Mouse (Mus musculus) ovary, postnatal 14 days (tissue): ENCODE measurements around the gene 4930519P11Rik.

Source experiments
- DNase-seq: peaks from one replicate; pipeline ENCODE4 v3.0.0; 2022; ENCODE audit warnings: low spot score

4930519P11Rik gene

DNA sequence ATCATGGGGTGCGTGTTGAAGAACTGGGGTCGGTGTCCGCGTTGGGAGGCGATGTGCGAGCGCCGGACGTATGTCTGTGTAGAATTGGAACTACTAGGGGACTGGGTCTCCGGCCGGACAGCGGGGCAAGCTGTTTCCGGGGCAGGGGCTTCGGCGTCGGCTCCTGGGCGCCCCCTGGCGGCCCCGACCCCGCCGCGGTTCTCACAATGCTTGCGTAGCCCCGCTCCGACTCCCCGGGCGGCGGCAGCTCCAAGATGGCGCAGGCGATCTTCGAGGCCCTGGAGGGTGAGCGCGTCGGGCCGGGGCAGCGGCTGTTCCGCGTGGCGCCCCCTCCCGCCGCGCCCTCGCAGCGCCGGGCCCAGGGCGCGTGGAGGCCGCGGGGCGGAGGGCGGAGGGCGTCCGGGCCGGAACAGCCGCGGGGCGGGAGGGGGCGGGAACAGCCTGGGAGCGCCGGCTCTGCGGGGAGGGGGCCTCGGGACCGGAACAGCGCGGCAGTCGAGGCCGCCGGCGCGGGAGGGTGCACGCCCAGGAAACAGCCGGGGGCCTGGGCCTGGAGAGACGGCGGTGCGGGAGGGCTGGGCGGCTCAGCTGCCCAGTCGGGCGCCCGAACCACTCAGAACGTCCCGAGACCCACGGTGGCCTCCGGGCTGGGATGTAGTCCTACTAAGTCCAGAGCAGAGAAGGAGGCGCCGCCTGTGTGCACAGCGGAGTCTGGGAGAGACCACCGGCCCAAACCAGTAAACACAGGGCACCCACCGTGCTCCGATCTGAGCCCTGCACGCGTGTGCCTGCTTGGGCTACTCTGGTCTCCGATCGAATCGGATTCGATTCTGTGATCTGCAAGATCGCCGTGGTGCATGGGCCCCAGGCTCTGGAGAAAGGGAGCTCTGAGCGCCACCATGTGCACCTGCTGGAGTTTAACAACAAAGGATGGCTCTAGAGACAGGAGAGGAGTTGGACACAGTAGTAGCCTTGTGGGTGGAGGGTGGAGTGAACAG lies at the start of gene 4930519P11Rik, which contains the start of gene Zfp341:
Gene 4930519P11Rik (minus strand): TSS at position 320 of the 998 bp plus-strand sequence.
Gene Zfp341 (plus strand): TSS at position 180 of the 998 bp plus-strand sequence.
- DNase-seq: peak; percentile 89

DNA sequence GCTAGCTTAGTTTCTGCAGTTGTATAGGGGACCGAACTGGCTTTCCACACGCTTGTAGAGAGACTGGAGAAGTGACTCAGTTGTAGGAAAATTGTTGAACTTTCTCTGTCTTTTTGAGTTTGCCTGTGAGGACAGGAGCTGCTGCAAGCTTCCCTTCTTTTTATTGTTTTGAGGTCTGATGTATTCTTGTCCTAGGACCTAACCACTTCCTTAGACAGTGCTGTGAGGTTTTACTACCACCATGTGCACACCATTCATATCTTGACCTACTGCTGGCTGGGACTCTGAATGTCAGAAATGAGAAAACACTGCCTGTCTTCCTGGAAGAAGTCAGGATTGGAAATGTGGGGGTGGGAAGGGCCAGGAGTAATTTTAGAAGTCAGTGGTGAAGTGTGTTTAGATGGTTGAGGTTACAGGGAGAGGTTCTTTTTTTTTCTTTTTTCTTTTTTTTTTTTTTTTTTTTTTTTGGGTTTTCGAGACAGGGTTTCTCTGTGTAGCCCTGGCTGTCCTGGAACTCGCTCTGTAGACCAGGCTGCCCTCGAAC lies 46.4 kb upstream of the 4930519P11Rik start:
- DNase-seq: no peak

DNA sequence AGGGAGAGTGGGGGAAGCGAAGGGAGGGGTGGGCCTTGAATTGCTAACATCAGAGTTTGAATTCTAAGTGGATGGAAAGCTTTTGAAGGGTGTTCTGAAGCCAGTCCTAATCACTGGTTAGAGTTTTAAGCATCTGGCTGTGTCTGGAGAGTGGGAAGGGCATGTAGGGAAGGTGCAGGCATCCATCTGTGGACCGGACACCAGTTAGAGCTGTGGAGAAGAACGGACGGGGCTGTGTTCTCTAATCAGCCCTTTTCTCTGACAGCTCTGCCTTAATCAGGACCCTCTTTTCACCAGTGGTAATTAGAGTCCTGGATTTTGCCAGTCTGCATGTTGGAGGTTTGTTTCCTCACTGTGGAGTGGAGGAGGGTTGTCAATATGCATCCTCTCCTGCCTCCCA lies 45.8 kb upstream of the 4930519P11Rik start:
- no peak for DNase-seq

DNA sequence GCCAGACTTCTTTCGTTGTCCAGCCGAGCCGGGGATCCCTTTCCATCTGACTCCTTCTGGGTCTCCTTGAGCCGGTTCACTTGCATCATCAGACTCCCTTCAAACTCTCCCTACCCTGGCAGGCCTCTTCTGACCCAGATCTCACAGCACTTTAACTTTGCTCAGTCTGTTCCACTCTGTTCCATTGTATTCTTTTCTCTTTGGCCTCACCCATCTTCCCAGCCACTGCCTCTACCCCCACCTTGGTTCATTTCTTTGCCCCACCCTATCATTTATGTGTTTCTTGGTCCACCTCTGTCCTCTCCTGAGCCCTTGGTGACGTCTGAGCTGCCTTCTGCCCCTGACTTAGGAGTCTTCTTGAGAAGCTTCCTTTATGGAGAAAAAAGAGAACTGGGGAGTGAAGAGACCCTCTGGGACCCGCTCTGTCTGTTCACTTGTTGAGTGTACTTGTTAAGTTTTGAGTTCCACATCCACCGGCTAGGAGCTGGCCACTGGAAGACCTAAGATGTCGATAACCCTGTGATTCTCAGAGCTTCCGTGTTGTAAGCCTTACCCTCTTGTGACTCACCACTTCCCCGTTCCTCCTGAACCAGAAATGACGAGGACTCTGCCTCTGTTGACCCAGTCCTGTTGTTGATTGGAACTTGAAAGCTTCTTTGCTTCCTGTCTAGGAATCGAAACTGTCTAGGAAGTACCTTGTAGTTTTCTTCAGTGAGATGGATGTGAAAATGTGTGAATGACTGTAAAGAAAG lies 44.4 kb upstream of the 4930519P11Rik start:
- no peak for DNase-seq

DNA sequence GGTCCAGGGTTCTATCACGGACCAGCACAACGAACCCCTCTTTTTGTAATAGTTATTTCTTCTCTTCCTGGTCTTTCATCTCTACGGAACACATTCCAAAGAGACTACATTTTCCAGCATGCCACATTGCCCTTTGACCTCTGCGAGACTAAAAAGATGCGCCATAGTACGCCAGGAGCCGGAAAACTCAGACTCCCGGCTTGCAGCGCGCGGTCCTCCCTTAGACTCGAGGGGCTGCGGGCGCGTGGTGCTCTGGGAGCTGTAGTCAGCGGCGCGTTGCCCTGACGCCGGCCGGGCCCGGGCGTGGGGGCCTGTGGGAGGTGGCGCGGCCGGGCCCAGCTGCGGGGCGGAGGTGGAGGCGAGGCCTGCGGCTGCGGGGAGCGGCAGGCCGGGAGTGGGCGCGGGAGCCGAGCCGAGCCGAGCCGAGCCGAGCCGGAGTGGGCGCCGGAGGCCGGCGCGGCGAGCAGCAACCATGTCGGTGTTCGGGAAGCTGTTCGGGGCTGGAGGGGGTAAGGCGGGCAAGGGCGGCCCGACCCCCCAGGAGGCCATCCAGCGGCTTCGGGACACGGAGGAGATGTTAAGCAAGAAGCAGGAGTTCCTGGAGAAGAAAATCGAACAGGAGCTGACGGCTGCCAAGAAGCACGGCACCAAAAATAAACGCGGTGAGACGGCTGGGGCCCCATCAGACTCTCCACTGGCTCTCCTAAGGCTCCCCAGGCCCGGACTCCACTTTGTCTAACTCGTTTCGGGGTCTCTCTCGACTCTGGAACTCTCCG lies 43.7 kb upstream of the 4930519P11Rik start:
- DNase-seq: peak; percentile 92

DNA sequence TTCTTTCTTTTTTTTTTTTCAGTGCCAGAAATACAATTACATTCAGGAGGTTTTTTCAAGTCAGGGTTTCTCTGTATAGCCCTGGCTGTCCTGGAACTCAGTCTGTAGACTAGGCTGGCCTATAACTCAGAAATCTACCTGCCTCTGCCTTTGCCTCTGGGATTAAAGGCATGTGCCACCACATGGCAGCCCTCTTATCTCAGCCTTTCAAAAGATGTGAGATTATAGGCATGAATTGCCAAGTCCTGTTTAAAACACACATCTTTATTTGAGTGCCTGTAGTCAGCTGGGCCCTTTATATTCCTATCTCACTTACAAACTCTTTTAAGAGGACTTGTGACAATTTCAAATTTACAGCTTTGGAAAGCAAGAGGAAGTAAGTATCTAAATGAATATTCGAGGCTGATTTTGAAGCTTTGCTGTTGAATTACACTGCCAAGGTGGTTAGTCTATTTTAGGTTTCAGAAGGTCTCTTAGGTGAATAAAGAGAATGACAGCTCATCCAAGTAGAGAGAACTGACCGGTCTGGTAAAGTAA lies 42.7 kb upstream of the 4930519P11Rik start:
- no peak for DNase-seq

DNA sequence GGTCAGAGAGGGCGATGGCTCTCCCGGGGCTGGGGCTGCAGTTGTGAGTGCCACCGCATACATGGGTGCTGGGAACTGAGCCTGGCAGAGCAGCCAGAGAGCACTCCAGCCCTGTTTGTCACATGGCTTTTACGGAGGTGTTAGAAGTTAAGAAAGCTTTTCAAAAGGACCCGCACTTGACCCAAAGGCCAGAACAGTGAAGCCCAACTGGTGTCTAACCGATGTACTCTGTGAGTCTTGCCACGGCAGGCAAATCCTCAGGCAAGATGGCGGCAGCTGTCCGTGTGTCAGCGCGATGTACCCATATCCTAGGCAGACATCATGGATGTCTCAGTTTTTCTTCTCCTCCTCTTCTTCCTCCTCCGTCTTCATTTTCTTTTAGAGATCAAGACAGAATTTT lies 41.7 kb upstream of the 4930519P11Rik start:
- DNase-seq: no peak

DNA sequence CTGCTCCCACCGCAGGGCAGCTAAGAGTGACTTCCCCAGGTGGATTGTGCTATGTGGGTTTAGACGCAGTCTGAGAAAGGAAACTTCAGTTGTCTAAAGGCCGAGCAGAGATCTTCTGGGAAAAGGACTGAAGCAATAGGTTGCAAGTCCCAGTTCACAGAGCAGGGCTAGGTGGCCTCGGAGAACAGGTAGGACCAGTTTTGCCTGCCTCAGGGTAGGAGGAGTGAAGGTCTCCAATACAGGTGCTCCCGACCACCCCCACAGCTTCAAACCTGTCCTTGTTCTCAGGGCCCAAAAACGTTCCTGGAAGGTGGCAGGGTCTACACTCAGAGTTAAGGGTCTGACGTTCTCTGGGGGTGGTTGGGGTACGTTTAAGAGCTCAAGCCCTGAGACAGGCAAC lies 38.1 kb upstream of the 4930519P11Rik start, which contains the start of gene Chmp4b:
Gene Chmp4b (plus strand): TSS at position 343 of the 400 bp plus-strand sequence.
- DNase-seq: no peak

DNA sequence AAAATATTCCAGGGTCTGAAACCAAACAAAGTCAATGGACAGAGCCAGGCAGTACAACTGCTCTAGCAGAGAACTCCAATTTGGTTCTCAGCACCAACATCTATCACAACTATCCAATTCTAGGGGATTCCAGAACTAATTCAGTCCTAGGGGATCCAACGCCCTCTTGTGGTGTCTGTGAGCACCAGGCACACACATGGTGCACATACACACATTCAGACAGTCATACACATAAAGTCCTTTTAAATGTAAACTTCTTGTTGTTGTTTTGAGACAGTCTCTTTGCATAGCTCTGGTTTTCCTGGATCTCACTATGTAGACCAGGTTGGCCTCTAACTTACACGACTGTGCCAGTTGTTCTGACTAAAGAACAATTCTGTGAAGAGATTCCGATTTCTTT lies 37.2 kb upstream of the 4930519P11Rik start:
- DNase-seq: no peak

DNA sequence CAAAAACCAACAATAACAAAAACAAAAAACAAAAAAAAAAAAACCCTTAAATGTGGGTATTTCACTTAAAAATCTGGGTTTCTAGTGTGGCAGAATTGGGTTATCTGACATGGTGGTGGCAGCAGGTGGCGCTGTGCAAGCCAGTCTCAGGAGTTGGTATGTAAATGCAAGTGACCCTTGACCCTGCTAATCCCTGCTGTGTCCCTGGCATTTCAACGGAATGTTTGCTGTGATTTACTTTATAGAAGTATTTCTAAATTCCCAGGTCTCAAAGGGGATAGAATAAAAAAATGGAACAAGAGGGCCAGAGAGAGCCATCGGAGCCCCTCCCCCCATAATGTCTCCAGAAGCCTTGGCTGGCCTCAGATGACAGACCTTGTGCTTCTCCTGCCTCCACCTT lies 34.8 kb upstream of the 4930519P11Rik start:
- DNase-seq: no peak

DNA sequence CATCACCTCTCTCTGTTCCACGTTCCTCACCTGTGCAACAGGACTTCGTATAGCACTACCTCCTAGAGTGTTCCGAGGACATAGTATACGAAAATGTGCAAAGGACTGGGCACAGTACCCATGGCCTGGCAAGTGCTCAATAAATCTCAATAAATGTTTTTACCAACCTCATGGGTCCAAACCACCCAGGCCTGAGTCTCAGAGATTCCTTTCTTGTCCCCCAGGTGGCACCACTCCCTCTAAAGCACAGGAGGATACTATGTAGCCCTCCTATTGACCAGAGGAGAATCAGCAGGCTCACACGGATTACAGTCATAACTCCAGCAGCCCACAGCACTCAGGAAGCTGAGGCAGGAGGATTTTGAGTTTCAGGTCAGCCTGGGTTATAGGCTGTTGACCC lies 33.4 kb upstream of the 4930519P11Rik start:
- DNase-seq: peak; percentile 21

DNA sequence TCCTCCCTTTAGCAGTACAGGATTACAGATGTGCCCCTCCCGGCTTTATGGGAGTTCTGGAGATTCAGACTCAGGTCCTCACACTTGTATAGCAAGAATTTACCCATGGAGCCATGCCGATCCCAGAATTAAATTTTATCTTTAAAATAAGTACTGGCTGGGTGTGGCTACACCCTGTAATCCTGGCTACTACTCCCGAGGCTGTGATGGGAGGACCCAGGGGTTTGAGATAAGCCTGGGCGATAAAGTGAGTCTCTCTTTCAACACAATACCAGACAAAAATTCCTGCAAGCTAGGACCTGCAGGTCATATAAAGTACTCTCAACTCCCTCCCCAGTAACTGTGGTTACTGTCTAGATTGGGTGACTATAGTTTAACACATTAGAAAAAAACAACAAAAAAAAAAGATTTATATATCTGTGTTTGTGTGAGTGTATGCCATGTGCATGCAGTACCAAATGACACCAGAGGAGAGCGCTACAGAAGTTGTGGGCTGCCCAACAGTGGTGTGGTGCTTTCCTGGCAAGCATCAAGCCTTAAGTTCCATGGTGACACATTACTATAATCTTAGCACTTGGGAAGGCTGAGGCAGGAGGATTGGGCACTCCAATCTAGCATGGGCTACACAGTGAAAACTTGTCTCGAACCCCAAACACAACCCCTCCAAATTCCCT lies 29.6 kb upstream of the 4930519P11Rik start:
- DNase-seq: no peak

DNA sequence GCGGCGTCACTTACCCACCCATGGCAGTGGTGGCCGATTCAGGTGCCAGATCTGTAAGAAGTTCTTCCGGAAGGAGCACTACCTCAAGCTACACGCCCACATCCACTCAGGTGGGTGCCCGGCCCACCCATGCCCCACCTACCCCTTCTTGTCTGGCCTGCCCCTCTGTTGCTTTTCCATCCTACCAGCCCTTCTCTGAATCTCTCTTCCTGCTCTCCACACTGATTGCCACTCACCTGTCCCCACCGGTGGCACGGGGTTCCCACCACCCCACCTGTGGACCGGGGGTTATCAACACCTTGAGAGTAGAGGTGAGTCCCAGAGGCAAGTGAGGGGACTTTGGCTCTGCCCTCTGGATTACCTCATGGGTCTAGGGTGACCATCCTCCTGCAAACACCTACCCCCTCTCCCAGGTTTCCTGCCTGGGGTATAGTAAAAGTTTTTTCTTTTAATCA lies 28.8 kb upstream of the 4930519P11Rik start:
- DNase-seq: no peak

DNA sequence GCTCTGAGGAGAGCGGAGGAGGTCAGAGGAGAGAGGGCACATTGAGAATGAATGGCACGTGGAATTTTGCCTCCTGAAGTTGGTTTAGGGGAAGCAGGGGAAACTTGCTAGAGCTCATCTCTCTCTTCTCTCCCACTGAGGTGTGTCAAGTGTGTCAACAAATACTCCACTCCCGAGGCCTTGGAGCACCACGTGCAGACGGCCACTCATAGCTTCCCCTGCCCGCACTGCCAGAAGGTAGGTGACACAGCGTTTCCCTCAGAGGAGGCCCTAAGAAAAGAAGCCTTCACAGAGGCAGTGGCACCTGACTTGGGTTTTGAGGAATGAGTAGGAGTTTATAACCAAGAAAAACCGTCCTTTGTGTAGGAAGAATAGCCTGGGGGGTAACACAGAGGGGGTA lies 27.9 kb upstream of the 4930519P11Rik start:
- no peak for DNase-seq

DNA sequence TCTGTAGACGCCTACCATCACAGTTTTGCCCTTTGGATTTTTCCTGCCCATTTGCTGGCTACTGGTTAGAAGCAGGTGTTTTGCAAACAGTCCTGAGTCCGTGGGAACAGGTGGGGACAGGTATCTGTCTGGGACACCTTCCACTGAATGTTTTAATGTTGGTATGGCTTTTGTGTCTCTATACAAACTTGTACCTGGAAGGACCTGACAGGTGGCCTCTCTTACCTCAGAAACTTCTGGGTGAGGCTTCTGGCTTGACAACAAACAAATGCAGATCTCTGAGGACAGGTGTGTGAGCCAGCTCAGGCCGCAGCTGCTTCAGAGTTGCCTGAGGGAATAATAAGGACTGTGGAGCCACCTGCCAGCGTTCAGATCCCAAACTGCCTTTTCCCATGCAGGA lies 25.9 kb upstream of the 4930519P11Rik start:
- DNase-seq: no peak

DNA sequence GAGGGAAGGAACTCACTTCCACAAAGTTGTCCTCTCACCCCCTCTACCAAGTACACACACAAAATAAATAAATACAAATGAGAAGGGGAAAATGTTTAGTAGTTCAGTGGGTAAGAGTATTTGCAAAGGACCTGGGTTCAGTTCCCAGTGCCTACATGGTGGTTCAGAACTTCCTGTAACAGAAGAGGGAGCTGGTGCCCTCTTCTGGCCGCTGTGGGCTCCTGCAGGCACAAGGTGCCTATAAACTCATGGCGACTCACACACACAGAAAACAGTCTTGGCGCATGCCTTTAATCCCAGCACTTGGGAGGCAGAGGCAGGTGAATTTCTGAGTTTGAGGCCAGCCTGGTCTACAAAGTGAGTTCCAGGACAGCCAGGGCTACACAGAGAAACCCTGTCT lies 25.3 kb upstream of the 4930519P11Rik start:
- no peak for DNase-seq

DNA sequence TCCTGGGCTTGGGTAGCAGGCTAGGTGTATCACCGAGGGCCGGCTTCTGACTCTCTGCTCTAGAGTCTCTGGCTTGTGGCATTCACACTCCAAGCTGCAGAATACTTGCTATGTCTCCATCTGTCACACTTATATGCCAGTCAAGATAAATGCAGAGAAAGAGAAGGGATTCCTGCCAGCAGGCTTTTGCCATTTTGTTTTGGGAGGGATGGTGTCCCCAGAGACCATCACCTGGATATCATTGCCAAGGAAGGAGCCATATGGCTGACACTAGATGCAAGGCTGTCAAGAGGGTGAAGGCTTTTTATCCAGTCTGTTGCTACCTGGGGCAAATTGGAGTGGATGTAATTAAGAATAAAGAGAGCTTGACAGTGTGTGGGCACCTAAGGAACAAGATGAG lies 22.6 kb upstream of the 4930519P11Rik start:
- DNase-seq: no peak

DNA sequence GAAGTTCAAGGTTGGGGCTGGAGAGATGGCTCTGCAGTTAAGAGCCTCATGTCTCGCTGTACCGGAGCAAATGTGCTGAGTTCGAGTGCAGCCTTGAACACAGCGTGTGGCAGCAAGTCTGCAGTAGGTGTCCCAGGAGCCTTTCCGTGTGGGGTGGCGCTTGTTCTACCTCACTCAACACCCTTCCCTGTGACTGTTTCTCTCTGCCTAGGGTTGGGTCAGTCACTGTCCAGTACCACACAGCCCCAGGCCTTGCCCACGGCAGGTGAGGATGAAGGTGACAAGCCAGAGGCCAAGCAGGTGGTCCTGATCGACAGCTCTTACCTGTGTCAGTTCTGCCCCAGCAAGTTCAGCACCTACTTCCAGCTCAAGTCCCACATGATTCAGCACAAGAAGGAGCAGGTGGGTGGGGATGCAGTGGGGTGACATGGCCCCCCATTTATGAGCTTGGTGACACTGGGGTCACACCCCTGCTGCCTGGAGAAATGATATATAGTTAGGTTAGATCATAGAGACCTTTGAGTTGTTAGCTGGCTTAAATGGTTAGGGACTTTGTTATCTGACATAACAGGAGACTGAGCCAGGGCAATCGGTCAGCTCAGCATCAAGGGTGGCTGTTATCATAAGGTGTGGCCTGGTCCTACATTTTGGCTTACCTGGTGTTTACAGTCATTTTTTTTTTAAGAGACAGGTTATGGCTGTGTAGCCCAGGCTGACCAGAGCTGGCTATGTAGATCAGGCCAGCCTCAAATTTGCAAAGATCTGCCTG lies 20.8 kb upstream of the 4930519P11Rik start:
- DNase-seq: no peak

DNA sequence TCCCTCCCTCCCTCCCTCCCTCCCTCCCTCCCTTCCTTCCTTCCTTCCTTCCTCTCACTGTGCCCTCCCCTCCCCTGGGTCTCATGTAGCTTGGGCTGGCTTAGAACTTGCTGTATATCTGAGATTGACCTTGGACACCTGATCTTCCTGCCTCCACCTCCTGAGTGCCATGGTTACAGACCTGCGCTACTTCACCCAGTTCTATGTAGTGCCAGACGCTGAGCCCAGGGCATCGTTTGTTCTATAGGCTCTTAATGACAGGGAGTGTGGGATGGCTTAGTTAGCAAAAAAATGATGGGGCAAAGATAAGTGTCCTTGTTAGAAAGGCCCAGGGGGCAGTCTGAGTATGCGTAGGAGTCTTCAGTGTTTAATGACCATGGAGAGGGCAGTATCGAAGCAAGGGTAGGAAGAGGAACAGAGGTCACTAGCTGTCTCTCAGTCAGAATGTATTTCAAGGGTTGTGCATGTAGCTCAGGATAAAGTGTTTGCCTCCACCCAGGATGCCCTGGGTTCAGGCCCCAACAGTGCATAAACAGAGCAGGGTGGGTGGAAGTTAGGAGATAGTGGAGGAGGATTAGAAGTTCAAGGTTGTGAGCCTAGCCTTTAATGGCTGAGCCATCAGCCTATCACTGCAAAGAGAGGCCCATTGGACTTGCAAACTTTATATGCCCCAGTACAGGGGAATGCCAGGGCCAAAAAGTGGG lies 20.0 kb upstream of the 4930519P11Rik start:
- DNase-seq: no peak
